Mouse (Mus musculus) heart, embryonic 16.5 days (tissue): ENCODE measurements around the gene Mettl26. TPM values are rescaled to one million over a fixed set of nuclear protein-coding genes. Genes with fewer than 3 reads are reported as not detected.
A peak's percentile ranks its signal among the peaks of the same experiment; 100 is the strongest.

Experiments
- ATAC-seq: fragments of 200-750 bp; cut with Nextera tagmentation; replicated peaks from 2 replicates; pipeline ENCODE4 v1.8.0; 2017; ENCODE audit warnings: moderate number of reproducible peaks; ENCODE audit not compliant: insufficient read depth, low FRiP score; ENCODE audit errors: extremely low read depth
- H3K27ac ChIP-seq: fragments of 300-500 bp; sonication (generic); 2 replicates; pipeline ENCODE4 v1.5.1; 2014; ENCODE audit warnings: mild to moderate bottlenecking, low read length, control low read depth, moderate library complexity
- H3K27me3 ChIP-seq: fragments of 300-500 bp; sonication (generic); 2 replicates; pipeline ENCODE4 v1.6.1; 2014; ENCODE audit warnings: low read length, mixed read lengths; ENCODE audit not compliant: control insufficient read depth, insufficient read depth
- H3K36me3 ChIP-seq: fragments of 300-500 bp; sonication (generic); 2 replicates; pipeline ENCODE4 v1.6.1; 2014; ENCODE audit not compliant: control insufficient read depth, insufficient read depth
- H3K4me1 ChIP-seq: fragments of 300-500 bp; sonication (generic); 2 replicates; pipeline ENCODE4 v1.6.1; 2014; ENCODE audit warnings: low read length, mixed read lengths; ENCODE audit not compliant: control insufficient read depth, insufficient read depth
- H3K4me2 ChIP-seq: fragments of 300-500 bp; sonication (generic); 2 replicates; pipeline ENCODE4 v1.6.1; 2014; ENCODE audit warnings: low read depth, mild to moderate bottlenecking, control low read depth, low read length
- H3K4me3 ChIP-seq: fragments of 300-500 bp; sonication (generic); 2 replicates; pipeline ENCODE4 v1.5.1; 2014; ENCODE audit warnings: mild to moderate bottlenecking, control low read depth, low read length
- H3K9ac ChIP-seq: fragments of 300-500 bp; sonication (generic); 2 replicates; pipeline ENCODE4 v1.6.1; 2014; ENCODE audit warnings: low read length, control low read depth
- H3K9me3 ChIP-seq: fragments of 300-500 bp; sonication (generic); replicated peaks from 2 replicates; pipeline ENCODE4 v1.6.1; 2016; ENCODE audit warnings: low read length; ENCODE audit not compliant: control insufficient read depth
- WGBS: fragments of 180-500 bp; shearing (Covaris S2); extraction: QIAGEN DNeasy Blood & Tissue Kit; methylation state at CpG from one replicate; pipeline ENCODE4 v1.1.7; 2014; 5-methylcytosine and 5-hydroxymethylcytosine counted together
- polyA plus RNA-seq: library from polyadenylated mRNA; unstranded; fragments of >200 nt; fragmentation: Nextera tagmentation; extraction: Ambion mirVana; gene quantifications from 2 replicates; pipeline ENCODE4 v1.2.1, GENCODE M21; 2015

The Mettl26 gene
- polyA plus RNA-seq, 1 experiment from 2014 or later = 35.1 TPM

DNA sequence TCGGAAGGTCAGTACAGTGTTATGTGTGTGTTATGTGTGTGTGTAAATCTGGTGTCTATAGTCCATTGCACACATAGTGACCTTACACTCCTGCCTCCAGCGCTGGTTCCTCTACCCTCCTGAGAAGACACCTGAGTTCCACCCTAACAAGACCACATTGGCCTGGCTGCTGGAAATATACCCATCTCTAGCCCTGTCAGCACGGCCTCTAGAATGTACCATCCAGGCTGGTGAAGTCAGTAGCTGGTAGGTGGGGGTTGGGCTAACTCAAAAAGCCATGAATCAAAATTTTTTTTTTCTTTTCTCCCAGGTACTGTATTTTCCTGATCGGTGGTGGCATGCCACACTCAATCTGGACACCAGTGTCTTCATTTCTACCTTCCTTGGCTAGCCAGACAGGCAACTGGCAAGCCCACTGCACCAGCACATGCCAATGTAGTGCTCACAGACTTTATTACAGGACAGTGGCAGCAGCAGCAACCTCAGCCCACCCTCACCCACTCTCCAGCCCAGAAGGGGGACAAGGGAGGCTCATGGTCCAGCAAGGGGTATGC is 44.6 kb upstream of the Mettl26 start:
- Histone ChIP-seq H3K9ac (no peak overlapping the region), H3K4me3 (no peak overlapping the region; the same call in 1 of the 2 replicates), H3K36me3 (peaks cover 36% of the 10 kb centered on the region), H3K4me1 (peaks cover 50% of the 10 kb centered on the region), H3K27ac (no peak overlapping the region), H3K4me2 (no peak overlapping the region), H3K9me3 (no peaks in the 10 kb centered on the region), H3K27me3 (no peaks in the 10 kb centered on the region)
- WGBS = 80% methylated on average over 4 of the region's 4 CpGs
- ATAC-seq = no peak

GRCm38 (mm10) chr17:25830806-25831431 is 44.0 kb upstream of the Mettl26 start:
- no peaks in the 10 kb centered on the region for H3K9me3 ChIP-seq
- 87% methylated on average over 14 of the region's 14 CpGs for WGBS
- no peaks in the 10 kb centered on the region for H3K27me3 ChIP-seq
- no peak overlapping the region for H3K4me3 ChIP-seq
- H3K36me3 ChIP-seq = peaks cover 33% of the 10 kb centered on the region
- no peak overlapping the region for H3K27ac ChIP-seq
- no peak for ATAC-seq
- H3K4me2 ChIP-seq = no peak overlapping the region; the same call in 1 of the 2 replicates
- peaks cover 56% of the 10 kb centered on the region for H3K4me1 ChIP-seq
- H3K9ac ChIP-seq = no peak overlapping the region

- Histone ChIP-seq H3K9me3 (no peaks in the 10 kb centered on the region), H3K4me3 (peak overlapping the region; percentile 90), H3K27me3 (no peaks in the 10 kb centered on the region), H3K9ac (peak overlapping the region; percentile 97), H3K36me3 (peaks cover 26% of the 10 kb centered on the region), H3K4me2 (peak overlapping the region; percentile 98), H3K27ac (peak overlapping the region; percentile 99), H3K4me1 (peaks cover 64% of the 10 kb centered on the region)
- ATAC-seq = no peak
- WGBS = 47% methylated on average over 21 of the region's 21 CpGs
Measured at GRCm38 (mm10) chr17:25831451-25832281, 43.2 kb upstream of the Mettl26 start.

- H3K27me3 ChIP-seq = no peaks in the 10 kb centered on the region
- under 1% methylated on average over 77 of the region's 77 CpGs for WGBS
- H3K9ac ChIP-seq = peak overlapping the region; percentile 97
- peak overlapping the region; percentile 90 for H3K4me3 ChIP-seq
- H3K4me1 ChIP-seq = peaks cover 70% of the 10 kb centered on the region
- no peaks in the 10 kb centered on the region for H3K9me3 ChIP-seq
- ATAC-seq = peak; percentile 91
- H3K36me3 ChIP-seq = peaks cover 19% of the 10 kb centered on the region
- H3K4me2 ChIP-seq = peak overlapping the region; percentile 98
- peak overlapping the region; percentile 99 for H3K27ac ChIP-seq
Measured at GRCm38 (mm10) chr17:25832436-25833290, 42.2 kb upstream of the Mettl26 start.

DNA sequence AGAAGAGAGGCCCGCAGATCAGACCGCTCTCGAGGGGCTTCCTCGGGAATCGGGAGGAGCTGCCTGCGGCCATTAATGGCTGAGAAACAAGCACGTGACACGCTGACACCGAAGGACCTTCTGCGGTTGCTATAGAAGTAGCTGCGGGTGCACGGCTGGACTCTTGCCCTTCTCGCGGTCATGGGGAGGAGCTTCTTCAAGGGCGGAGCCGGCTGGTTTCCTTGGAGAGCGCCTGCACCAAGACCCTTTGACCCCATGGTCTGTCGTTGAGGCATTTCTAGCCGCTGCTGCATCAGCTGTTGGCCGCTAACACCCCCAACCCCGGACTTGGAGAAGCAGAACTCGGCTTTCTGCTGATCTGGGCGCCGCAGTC is 41.6 kb upstream of the Mettl26 start, which contains the start of gene Stub1:
Stub1 (minus strand) TSS at position 114 of the 373 bp plus-strand sequence.
- H3K36me3 ChIP-seq = peaks cover 18% of the 10 kb centered on the region
- peak; percentile 76 for ATAC-seq
- peak within 1 kb of the TSS; percentile 98 for H3K4me2 ChIP-seq

DNA sequence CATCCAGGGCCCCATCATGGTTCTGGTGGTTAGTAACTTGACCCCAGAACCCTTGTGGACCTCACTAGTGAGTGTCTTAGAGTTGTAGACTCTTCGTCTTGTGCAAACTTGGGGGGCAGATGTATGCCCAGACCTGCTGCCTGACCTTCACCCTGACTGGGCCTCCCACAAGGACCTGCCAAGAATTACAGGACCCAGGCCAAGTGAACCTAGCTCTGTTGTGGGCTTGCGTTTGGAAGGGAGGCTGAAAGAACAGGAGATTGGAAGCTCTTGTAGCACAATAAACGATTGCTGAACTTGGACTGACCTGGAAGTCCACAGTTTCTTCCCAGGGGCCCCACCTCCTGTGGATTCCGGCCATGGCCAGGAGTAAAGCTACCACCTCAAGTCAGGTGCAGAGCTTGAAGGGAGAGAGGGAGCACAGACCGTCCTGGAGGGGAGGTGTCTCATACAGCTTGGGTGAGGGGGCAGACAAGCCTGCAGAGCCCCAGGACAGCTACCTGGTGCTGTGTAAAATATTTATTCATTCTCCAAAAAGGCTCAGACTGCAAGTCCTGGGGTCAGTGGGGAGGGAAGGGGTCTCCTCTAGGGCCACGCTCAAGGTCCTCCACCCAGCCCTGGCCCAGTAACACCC is 40.8 kb upstream of the Mettl26 start:
- peaks cover 19% of the 10 kb centered on the region for H3K36me3 ChIP-seq
- H3K4me2 ChIP-seq = peak overlapping the region; percentile 92
- peak overlapping the region; percentile 93 for H3K9ac ChIP-seq
- no peak for ATAC-seq
- peak overlapping the region; percentile 90 for H3K4me3 ChIP-seq
- 18% methylated on average over 6 of the region's 6 CpGs for WGBS
- H3K9me3 ChIP-seq = no peaks in the 10 kb centered on the region
- peak overlapping the region; percentile 99 for H3K27ac ChIP-seq
- H3K4me1 ChIP-seq = peaks cover 63% of the 10 kb centered on the region
- H3K27me3 ChIP-seq = no peaks in the 10 kb centered on the region

More for the DNA sequence above, 41.6 kb upstream of the Mettl26 start, which contains the start of gene Stub1:
- Histone ChIP-seq H3K9me3 (no peaks in the 10 kb centered on the region), H3K4me1 (peaks cover 67% of the 10 kb centered on the region), H3K4me3 (peak within 1 kb of the TSS; percentile 90), H3K9ac (peak within 1 kb of the TSS; percentile 97), H3K27me3 (no peaks in the 10 kb centered on the region), H3K27ac (peak within 1 kb of the TSS; percentile 99)
- WGBS = under 1% methylated on average over 24 of the region's 24 CpGs

- Histone ChIP-seq H3K36me3 (peaks cover 26% of the 10 kb centered on the region), H3K4me1 (peaks cover 58% of the 10 kb centered on the region), H3K4me2 (peak overlapping the region; percentile 92), H3K9me3 (no peaks in the 10 kb centered on the region), H3K4me3 (peak overlapping the region; percentile 90), H3K27ac (peak overlapping the region; percentile 99), H3K27me3 (no peaks in the 10 kb centered on the region), H3K9ac (peak overlapping the region; percentile 93)
- 88% methylated on average over 12 of the region's 12 CpGs for WGBS
- no peak for ATAC-seq
Measured at GRCm38 (mm10) chr17:25834595-25835222, 40.2 kb upstream of the Mettl26 start.

DNA sequence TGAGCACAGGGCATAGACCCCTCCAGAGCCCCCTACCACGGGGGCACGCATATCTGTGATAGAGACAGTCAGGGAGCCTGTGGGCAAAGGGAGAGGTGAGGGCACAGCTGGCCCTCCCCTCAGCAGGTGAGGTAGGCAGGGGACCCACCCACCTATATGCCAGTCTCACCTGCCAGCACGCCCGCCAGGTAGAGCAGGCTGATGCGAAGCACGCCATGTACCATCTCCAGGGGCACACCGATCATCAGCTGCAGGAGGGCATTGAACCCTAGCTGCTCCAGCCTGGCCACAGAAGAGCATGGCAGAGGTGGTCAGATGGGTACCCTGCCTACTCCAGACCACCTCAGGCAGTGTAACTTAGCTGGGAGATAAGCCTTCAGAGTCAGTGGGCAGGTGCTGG is 39.6 kb upstream of the Mettl26 start:
- ATAC-seq = no peak
- no peak overlapping the region; the same call in 1 of the 2 replicates for H3K9ac ChIP-seq
- H3K27ac ChIP-seq = no peak overlapping the region
- H3K36me3 ChIP-seq = peaks cover 27% of the 10 kb centered on the region
- WGBS = 95% methylated on average over 7 of the region's 7 CpGs
- H3K27me3 ChIP-seq = no peaks in the 10 kb centered on the region
- H3K4me1 ChIP-seq = peaks cover 53% of the 10 kb centered on the region
- H3K4me3 ChIP-seq = no peak overlapping the region
- no peak overlapping the region for H3K4me2 ChIP-seq
- H3K9me3 ChIP-seq = no peaks in the 10 kb centered on the region
